Mouse (Mus musculus) olfactory bulb, adult 2 months (tissue): ENCODE measurements around the gene Il18r1.

Source experiments
- CTCF ChIP-seq: fragments of 200-500 bp; IDR thresholded peaks from 2 replicates; pipeline ENCODE4 v1.5.1; 2012; ENCODE audit warnings: low read depth, mild to moderate bottlenecking, low read length, moderate library complexity; ENCODE audit not compliant: insufficient read depth
- POLR2A ChIP-seq: fragments of 200-500 bp; IDR thresholded peaks from 2 replicates; pipeline ENCODE4 v1.6.1; 2012; ENCODE audit warnings: mild to moderate bottlenecking, low read depth, low read length, moderate library complexity; ENCODE audit not compliant: insufficient read depth

DNA sequence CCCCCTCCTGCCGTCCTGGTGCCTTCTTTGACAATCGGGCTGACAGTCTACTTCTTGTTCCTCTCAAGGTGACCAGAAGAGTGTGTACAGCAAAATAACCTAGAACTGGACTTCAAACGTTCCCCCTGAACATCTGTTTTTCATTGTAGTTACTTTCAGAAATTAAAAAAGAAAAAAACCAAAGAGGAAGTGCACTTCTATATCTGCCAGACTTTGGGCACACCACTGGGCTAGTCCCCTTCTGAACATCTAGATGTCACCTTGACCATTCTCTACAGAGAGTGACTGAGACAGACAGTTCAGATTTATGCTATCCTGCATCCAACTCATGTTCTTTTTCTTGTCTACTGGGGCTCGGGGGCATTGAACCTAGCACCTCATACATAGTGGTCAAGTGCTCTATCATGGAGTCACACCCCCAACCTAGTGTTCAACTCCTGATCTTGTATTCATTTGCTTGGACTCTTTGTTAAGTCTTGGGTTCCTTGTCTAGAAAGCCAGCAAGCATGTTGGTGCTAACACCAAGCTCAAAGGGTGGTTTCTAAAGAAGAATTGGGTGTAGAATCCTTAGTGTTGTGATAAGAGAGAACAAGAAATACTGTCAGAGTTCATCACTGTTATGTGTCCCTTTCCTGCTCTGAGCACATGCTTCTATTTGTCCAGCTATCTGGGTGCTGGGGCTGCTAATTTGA lies 35.1 kb upstream of the Il18r1 start:
- no peak for TF ChIP-seq POLR2A
- no peak for TF ChIP-seq CTCF
